Mouse (Mus musculus) thymus, adult 2 months (tissue): ENCODE data around the gene Ror1. TPM values are rescaled to one million over a fixed set of nuclear protein-coding genes. Genes with fewer than 3 reads are reported as not detected.

Experiments
- DNase-seq: peaks from one replicate; pipeline ENCODE4 v3.0.0; 2021
- H3K27ac ChIP-seq: fragments of 200-500 bp; 2 replicates; pipeline ENCODE4 v1.5.1; 2012; ENCODE audit warnings: low read length, control low read depth; ENCODE audit not compliant: control insufficient read depth, insufficient read depth
- H3K27me3 ChIP-seq: fragments of 200-500 bp; 2 replicates; pipeline ENCODE4 v1.6.1; 2012; ENCODE audit warnings: mild to moderate bottlenecking, low read length, moderate library complexity, mixed read lengths; ENCODE audit not compliant: control insufficient read depth, insufficient read depth
- H3K36me3 ChIP-seq: fragments of 200-500 bp; 2 replicates; pipeline ENCODE4 v1.6.1; 2012; ENCODE audit warnings: mild to moderate bottlenecking, low read length, moderate library complexity; ENCODE audit not compliant: control insufficient read depth, insufficient read depth
- H3K4me1 ChIP-seq: fragments of 200-500 bp; replicated peaks from 2 replicates; pipeline ENCODE4 v1.6.1; 2012; ENCODE audit warnings: low read length; ENCODE audit not compliant: control insufficient read depth, insufficient read depth
- H3K4me3 ChIP-seq: fragments of 200-500 bp; 2 replicates; pipeline ENCODE4 v1.5.1; 2012; ENCODE audit warnings: mild to moderate bottlenecking, low read length, control low read depth, moderate library complexity; ENCODE audit not compliant: control insufficient read depth, insufficient read depth
- CTCF ChIP-seq: fragments of 200-500 bp; IDR thresholded peaks from 2 replicates; pipeline ENCODE4 v1.5.1; 2012; ENCODE audit warnings: mild to moderate bottlenecking, control low read depth, low read length, moderate library complexity, borderline replicate concordance; ENCODE audit not compliant: control insufficient read depth, poor library complexity, insufficient read depth; ENCODE audit errors: extremely low read depth
- POLR2A ChIP-seq: fragments of 200-500 bp; IDR thresholded peaks from 2 replicates; pipeline ENCODE4 v1.6.1; 2012; ENCODE audit warnings: mild to moderate bottlenecking, low read length, control low read depth, moderate library complexity; ENCODE audit not compliant: control insufficient read depth, poor library complexity, insufficient read depth; ENCODE audit errors: extremely low read depth
- WGBS: fragments of 180-500 bp; shearing (Covaris S2); methylation state at CpG from one replicate; pipeline ENCODE4 v1.1.7; 2018; 5-methylcytosine and 5-hydroxymethylcytosine counted together
- polyA plus RNA-seq: library from polyadenylated mRNA; depleted of rRNA; stranded (reverse); fragments of >200 nt; gene quantifications from 2 replicates; pipeline ENCODE4 v1.2.3, GENCODE M21; 2012

The Ror1 gene
- polyA plus RNA-seq, 1 experiment, result 0.84 TPM

DNA sequence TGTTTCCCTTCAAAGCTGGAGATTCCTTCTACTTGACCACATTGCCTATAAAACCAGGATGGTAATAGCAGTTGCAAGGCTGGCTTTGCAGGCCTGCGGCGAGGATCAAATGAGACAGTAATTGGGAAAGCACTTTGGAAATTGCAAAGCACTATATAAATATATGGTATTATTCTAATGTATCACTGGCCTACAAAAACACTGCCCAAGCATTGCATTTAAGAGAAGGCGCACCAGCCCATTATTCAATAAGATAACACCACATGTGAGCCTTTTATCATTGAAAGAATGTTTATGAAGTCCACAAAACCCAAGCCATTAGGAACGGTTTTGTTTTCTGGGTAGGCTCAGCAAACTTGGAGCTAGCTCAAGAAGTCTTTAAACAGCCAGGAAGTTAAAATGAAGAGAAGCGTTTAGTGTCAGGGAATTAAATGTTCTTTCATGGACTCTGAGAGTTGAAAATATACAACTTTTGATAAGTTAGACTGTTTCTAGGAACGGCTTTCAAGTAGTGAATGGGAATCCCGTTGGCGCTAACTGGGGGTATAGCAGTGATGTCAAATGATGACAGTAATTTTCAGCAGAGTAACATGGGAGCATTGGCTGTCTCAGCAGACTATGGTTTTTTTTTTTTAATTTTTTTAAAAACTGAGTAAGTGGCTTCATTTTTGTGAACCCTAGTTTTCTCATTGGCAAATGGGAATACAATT lies 187.7 kb downstream of the Ror1 start:
- no peaks in the 10 kb centered on the region for H3K4me1 ChIP-seq
- H3K36me3 ChIP-seq, result no peaks in the 10 kb centered on the region
- DNase-seq, result no peak
- no peaks in the 10 kb centered on the region for H3K27me3 ChIP-seq
- WGBS, result 97% methylated on average over 8 of the region's 8 CpGs
- H3K27ac ChIP-seq, result no peak overlapping the region
- H3K4me3 ChIP-seq, result no peak overlapping the region
- TF ChIP-seq CTCF, result no peak
- TF ChIP-seq POLR2A, result no peak

DNA sequence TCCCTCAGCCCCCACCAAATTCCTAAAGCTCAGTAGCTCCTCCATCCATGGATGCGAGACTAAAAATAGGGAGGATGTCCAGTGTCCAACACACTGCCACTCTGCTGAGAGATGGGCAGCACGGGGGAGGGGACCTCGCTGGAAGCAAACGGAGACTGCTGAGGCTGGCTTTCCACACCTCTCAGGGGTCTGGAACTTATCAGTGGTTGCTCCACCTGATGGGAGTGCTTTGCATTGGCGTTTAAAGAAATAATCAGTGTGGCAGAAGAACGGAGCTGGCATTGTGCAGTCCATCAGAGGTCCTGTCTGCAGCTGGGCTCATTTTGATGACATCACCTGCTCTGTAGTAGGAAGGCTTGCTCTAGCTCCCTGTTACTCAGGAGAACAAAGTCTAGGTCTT lies 188.9 kb downstream of the Ror1 start:
- Histone ChIP-seq H3K27me3 (no peaks in the 10 kb centered on the region), H3K4me3 (no peak overlapping the region), H3K4me1 (no peaks in the 10 kb centered on the region), H3K27ac (no peak overlapping the region), H3K36me3 (no peaks in the 10 kb centered on the region)
- WGBS, result 96% methylated on average over 6 of the region's 6 CpGs
- no peak for DNase-seq
- TF ChIP-seq CTCF, result no peak
- no peak for TF ChIP-seq POLR2A

DNA sequence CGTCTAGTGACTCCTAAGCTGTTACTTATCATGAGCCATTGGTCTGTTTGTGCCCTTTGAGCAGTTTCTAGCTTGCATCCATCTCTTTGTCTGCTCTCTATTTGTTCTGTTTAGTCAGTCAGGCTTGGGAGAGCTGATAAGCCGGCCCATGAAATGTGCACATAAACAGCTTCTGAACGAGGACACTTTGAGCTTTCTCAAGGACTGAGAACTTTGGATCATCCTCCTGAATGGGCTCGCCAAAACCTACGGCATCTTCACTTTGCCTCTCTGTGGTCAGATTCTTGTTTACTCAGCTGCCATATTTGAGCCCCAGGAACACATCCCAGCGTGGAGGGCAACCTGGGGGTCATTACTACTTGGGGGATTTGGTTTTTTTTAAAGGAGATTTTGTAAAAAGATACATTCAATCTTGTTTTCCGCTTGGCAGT lies 190.5 kb downstream of the Ror1 start:
- no peaks in the 10 kb centered on the region for H3K4me1 ChIP-seq
- no peak for DNase-seq
- WGBS, result 88% methylated on average over 7 of the region's 7 CpGs

DNA sequence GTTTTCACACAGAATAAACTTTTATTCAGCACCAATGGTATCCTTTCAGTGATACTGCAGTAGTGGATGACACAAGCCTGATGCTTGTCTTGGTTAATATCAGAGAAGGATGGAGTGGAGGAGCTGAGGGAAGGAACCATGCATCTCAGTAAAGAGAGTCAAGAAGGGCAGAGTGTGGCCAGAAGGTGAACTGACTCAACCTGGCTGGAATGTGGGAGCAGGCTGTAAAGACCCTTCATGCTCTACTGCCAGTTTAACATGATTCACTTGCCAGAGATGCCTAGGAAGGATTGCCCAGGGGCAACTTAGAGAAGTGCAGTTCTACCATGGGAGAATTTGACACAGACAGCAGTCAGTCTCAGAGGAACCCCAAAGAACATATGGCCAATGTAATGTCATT lies 191.2 kb downstream of the Ror1 start:
- Histone ChIP-seq H3K27ac (no peak overlapping the region), H3K4me1 (no peaks in the 10 kb centered on the region), H3K36me3 (no peaks in the 10 kb centered on the region), H3K27me3 (no peaks in the 10 kb centered on the region), H3K4me3 (no peak overlapping the region)
- DNase-seq, result no peak
- TF ChIP-seq CTCF, result no peak
- no peak for TF ChIP-seq POLR2A

More for the DNA sequence above, 190.5 kb downstream of the Ror1 start:
- H3K4me3 ChIP-seq, result no peak overlapping the region
- H3K27me3 ChIP-seq, result no peaks in the 10 kb centered on the region
- no peak for TF ChIP-seq POLR2A
- no peak for TF ChIP-seq CTCF
- no peaks in the 10 kb centered on the region for H3K36me3 ChIP-seq
- no peak overlapping the region for H3K27ac ChIP-seq

DNA sequence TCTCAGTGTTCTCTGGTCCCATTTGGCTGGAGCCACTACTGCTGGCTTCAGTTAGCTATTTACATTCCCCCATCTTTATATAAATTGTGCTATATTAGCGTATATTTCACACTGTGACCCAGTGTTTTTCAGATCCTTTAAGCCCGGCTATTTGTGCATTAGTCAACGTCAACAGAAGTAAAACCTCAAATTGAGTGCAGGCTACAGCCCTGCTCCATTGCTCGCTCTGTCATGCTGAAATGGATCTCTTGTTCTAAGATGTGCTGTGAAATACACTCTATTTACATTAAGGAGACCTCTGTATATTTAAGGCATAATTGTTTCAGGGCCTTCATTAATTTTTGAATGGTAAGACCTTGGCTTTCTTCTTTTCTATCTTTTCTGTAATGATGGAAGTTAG lies 192.2 kb downstream of the Ror1 start:
- Histone ChIP-seq H3K36me3 (no peaks in the 10 kb centered on the region), H3K4me1 (no peaks in the 10 kb centered on the region), H3K27me3 (no peaks in the 10 kb centered on the region), H3K4me3 (no peak overlapping the region), H3K27ac (no peak overlapping the region)
- no peak for TF ChIP-seq POLR2A
- no peak for TF ChIP-seq CTCF
- DNase-seq, result no peak
- 94% methylated on average over 4 of the region's 4 CpGs for WGBS

DNA sequence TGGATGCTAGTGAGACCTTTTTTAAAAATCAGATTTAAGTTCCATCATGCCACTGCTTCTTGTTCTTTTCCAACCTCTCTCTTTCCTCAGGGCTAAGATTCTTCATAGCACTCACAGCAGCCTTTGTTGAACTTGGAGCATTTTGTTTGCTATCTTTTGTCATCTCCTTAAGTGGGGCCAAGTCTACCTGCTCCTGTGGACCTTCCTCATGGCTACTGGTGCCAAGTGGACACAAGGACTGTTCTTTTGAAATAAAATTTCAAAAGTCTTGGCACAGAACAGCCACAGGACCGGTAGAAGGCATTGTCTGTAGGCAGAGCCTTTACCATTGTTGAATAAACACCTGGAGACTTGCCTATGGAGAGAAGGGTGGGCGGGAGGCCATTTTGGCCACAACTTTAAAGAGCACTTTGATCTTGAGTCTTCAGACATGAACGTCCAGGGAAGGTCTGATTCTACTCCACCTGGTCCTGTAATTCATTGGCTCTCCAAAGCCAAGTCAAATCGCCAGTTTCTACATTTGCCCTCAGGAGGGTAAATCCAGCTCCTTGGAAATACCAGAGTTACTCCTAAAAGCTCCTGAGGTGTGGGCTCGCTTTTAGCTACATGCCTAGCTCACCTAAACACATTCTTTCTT lies 195.5 kb downstream of the Ror1 start:
- Histone ChIP-seq H3K27me3 (no peaks in the 10 kb centered on the region), H3K4me1 (no peaks in the 10 kb centered on the region), H3K4me3 (no peak overlapping the region), H3K27ac (no peak overlapping the region), H3K36me3 (no peaks in the 10 kb centered on the region)
- DNase-seq, result no peak
- no peak for TF ChIP-seq CTCF
- TF ChIP-seq POLR2A, result no peak
- WGBS, result 92% methylated on average over 5 of the region's 5 CpGs

DNA sequence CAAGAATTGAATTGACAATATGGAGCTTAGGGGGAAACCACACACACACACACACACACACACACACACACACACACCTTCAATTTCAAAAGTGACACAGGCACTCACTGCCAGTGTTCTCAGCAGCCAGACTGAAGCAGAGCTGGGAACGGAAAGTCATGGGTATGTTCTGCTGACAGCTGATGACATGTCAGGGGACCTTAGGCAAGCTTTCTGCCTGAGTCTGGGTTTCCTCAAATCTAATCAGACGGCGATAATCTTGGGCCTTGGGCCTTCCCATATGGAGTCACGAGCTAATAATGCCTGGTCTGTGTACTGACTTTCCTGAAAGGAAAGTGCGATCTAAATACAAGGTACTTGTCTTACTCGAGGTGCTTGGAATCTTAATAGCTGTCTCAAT lies 202.1 kb downstream of the Ror1 start:
- H3K36me3 ChIP-seq, result no peaks in the 10 kb centered on the region
- no peak overlapping the region for H3K27ac ChIP-seq
- H3K4me3 ChIP-seq, result no peak overlapping the region
- WGBS, result 92% methylated on average over 6 of the region's 6 CpGs
- no peaks in the 10 kb centered on the region for H3K4me1 ChIP-seq
- no peak for DNase-seq
- TF ChIP-seq POLR2A, result no peak
- no peak for TF ChIP-seq CTCF
- no peaks in the 10 kb centered on the region for H3K27me3 ChIP-seq
